Mouse (Mus musculus) spleen, adult 2 months (tissue): ENCODE measurements around the gene D430019H16Rik. TPM values are rescaled to one million over a fixed set of nuclear protein-coding genes. Genes with fewer than 3 reads are reported as not detected.

ENCODE experiments used
- DNase-seq, 2 experiments: peaks; one replicate each; pipeline versions ENCODE4 v3.0.0 to v3.0.0-alpha.2; 2012 to 2021; ENCODE audit warnings: low spot score in 2 of 2, low read depth in 1 of 2
- H3K27ac ChIP-seq: fragments of 200-500 bp; 2 replicates; pipeline ENCODE4 v1.5.1; 2012; ENCODE audit warnings: low read length, inconsistent platforms; ENCODE audit not compliant: insufficient read depth
- H3K27me3 ChIP-seq: fragments of 200-500 bp; 2 replicates; pipeline ENCODE4 v1.6.1; 2012; ENCODE audit warnings: mild to moderate bottlenecking, moderate library complexity, low read length, inconsistent platforms; ENCODE audit not compliant: control insufficient read depth, insufficient read depth
- H3K36me3 ChIP-seq: fragments of 200-500 bp; 2 replicates; pipeline ENCODE4 v1.6.1; 2012; ENCODE audit warnings: mild to moderate bottlenecking, low read length, inconsistent platforms; ENCODE audit not compliant: control insufficient read depth, insufficient read depth
- H3K4me1 ChIP-seq: fragments of 200-500 bp; 2 replicates; pipeline ENCODE4 v1.6.1; 2011; ENCODE audit warnings: inconsistent platforms; ENCODE audit not compliant: control insufficient read depth, insufficient read depth, insufficient read length
- H3K4me3 ChIP-seq: fragments of 200-500 bp; 2 replicates; pipeline ENCODE4 v1.5.1; 2011; ENCODE audit warnings: mild to moderate bottlenecking, inconsistent platforms; ENCODE audit not compliant: insufficient read depth, insufficient read length; ENCODE audit errors: extremely low read depth
- CTCF ChIP-seq: fragments of 200-500 bp; IDR thresholded peaks from 2 replicates; pipeline ENCODE4 v1.5.1; 2011; ENCODE audit warnings: mild to moderate bottlenecking, inconsistent platforms; ENCODE audit not compliant: insufficient read depth, insufficient read length, insufficient replicate concordance; ENCODE audit errors: extremely low read depth
- POLR2A ChIP-seq: fragments of 200-500 bp; IDR thresholded peaks from 2 replicates; pipeline ENCODE4 v1.6.1; 2011; ENCODE audit warnings: low read depth, low read length, inconsistent platforms
- WGBS: fragments of 180-500 bp; shearing (Covaris S2); methylation state at CpG from one replicate; pipeline ENCODE4 v1.1.7; 2018; 5-methylcytosine and 5-hydroxymethylcytosine counted together
- polyA plus RNA-seq: library from polyadenylated mRNA; depleted of rRNA; stranded (reverse); fragments of >200 nt; gene quantifications from 2 replicates; pipeline ENCODE4 v1.2.3, GENCODE M21; 2012

D430019H16Rik gene
- polyA plus RNA-seq, 1 experiment = 2.5 TPM

DNA sequence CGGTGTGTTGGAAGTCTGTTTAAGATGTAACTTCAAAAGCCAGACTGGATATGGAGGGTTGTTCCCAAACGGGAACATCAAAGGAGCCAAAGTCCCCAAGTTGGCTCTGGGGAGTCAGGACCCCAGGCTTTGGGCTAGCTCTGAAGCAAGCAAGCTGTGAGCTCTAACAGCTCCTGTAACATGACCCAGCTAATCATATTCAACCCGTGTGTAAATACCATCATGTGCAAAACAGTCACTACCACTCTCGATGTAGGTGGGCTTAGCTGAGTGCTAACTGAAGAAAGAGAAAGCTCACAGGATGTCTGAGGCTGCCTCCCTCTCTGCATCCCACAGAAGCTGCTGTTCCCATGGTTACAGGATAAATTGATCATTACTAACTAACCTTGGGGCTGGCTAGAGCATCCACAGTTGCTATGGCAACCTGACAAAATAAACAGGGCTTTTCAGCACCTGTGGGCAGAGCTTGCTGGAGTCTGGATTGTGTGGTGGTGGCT lies 1.5 kb downstream of the D430019H16Rik start:
- Histone ChIP-seq H3K36me3 (no peaks in the 10 kb centered on the region), H3K4me1 (no peaks in the 10 kb centered on the region), H3K4me3 (no peak overlapping the region), H3K27me3 (no peaks in the 10 kb centered on the region), H3K27ac (no peak overlapping the region)
- no peak for DNase-seq
- TF ChIP-seq CTCF = no peak
- TF ChIP-seq POLR2A = no peak
- 18% methylated on average over 4 of the region's 4 CpGs for WGBS

DNA sequence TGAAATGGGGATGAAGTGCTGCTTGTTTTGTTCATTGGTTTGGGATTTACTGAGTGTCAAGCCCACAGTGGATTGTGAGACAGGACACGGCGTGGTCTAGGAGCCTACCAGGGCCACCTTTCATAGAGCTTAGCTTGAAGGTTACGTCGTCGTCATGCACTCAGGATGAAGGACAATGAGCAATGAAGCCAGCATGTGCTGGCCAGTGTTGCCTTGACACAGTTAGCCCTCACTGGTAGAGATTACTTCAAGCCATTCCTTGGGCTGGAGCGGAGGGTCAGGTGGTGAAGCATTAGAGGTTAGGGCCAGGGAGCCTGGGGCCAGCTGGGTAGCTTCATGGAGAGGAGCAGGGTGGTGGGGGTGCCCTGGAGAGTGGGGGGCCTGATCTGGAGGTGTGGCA lies 5.1 kb downstream of the D430019H16Rik start:
- Histone ChIP-seq H3K27ac (no peak overlapping the region), H3K4me3 (no peak overlapping the region), H3K36me3 (no peaks in the 10 kb centered on the region), H3K27me3 (no peaks in the 10 kb centered on the region), H3K4me1 (no peaks in the 10 kb centered on the region)
- WGBS = 95% methylated on average over 6 of the region's 6 CpGs
- DNase-seq = no peak
- TF ChIP-seq CTCF = no peak
- TF ChIP-seq POLR2A = no peak

DNA sequence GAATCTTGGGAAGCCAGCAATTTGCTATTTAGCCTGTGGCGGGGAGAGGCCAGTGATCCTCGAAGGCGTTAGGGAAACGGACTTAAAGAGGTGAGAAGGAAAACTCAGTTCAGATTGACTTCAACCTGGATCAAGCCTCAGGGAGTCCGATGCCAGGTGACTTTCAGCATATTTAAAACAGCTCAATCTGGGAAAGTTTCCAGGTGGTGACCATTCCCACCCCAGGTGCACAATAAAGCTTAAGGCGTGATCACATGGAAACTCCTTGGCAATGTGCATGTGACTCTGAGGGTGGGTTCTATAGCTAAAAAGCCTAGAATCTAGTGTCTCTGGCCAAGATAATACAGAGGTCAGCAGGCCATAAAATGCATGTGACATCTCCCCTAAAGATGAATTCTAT lies 7.4 kb downstream of the D430019H16Rik start:
- 87% methylated on average over 6 of the region's 6 CpGs for WGBS
- H3K27me3 ChIP-seq = no peaks in the 10 kb centered on the region
- no peak for TF ChIP-seq CTCF
- no peak for TF ChIP-seq POLR2A
- no peaks in the 10 kb centered on the region for H3K4me1 ChIP-seq
- no peak for DNase-seq
- H3K36me3 ChIP-seq = no peaks in the 10 kb centered on the region
- H3K4me3 ChIP-seq = no peak overlapping the region
- H3K27ac ChIP-seq = no peak overlapping the region

DNA sequence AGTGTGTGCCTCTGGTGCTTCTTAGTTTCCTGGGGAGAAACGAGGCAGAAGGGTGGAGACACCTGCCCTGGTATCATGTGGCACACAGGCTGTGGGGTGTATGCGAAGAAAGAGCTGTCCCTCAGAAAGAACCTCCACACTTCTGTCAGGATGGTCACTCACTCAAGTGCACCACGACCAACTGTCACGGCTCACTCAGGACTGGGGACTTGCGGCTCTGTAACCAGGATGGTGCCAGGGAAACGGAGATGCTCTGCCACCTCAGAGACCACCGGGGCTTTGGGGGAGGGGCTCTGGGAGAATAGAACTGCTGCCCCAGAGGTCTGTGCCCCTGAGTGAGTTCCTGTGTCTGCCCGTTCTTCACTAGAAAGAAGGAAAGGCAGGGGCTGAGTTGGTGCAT lies 15.4 kb downstream of the D430019H16Rik start:
- TF ChIP-seq CTCF (no peak), POLR2A (no peak)
- Histone ChIP-seq H3K27me3 (no peaks in the 10 kb centered on the region), H3K36me3 (no peaks in the 10 kb centered on the region), H3K27ac (no peak overlapping the region), H3K4me1 (no peaks in the 10 kb centered on the region), H3K4me3 (no peak overlapping the region)
- 83% methylated on average over 8 of the region's 8 CpGs for WGBS
- DNase-seq = no peak

DNA sequence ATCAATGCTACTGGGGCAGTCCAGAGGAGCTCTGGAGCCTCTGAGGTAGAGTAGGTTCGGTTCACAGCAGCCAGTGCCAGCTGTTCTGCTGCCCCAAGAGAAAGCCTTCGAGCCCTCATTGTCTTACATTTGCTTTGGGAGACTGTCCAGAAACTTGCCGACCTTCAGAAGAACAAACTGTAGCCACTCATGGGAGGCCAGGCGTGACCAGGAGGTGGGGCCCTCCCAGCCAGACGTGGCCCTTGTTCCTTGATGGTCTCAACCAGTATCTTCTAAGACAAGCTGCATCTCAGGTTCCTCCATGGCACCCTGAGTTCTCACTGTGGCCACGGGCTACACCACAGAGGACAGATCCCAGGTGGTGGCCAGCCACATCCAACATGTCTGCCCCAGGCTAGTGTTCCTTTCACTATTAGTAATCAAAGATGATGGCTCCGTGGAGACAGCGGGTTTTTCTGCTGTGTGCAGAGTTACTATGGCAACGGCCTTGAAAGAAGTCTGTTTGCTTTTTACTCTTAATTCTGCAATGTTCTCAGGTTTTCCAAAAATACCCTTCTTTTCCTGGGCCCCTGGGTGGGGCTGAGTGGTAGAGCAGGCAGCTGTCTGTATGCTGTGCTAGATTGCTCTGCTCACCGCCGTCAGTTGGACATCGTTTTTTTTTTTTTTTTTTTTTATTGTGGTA lies 21.7 kb downstream of the D430019H16Rik start:
- no peak for DNase-seq
- H3K36me3 ChIP-seq = no peaks in the 10 kb centered on the region
- 66% methylated on average over 12 of the region's 12 CpGs for WGBS
- no peak overlapping the region for H3K27ac ChIP-seq
- no peaks in the 10 kb centered on the region for H3K27me3 ChIP-seq
- TF ChIP-seq POLR2A = no peak
- no peak overlapping the region for H3K4me3 ChIP-seq
- H3K4me1 ChIP-seq = no peaks in the 10 kb centered on the region

DNA sequence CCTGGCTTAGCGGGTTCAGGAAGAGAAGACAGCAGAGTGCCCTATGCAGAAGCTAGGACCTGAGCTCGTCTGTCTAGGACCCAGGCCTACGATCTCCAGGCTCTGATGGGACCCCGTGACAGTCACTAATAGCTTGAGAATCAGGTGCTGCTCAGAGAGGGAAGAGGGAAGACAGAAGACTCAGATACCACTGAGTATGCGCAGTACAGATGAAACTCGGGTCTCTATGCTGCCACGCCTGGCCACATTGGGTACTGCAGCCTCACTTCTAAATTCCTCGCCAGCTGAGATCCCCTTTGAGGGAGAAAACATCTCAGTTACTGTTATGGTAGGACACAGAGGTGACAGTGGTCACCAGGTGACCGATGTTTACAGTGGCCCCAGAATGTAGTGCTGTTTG lies 22.8 kb downstream of the D430019H16Rik start:
- Histone ChIP-seq H3K36me3 (no peaks in the 10 kb centered on the region), H3K27me3 (no peaks in the 10 kb centered on the region), H3K27ac (no peak overlapping the region), H3K4me1 (no peaks in the 10 kb centered on the region), H3K4me3 (no peak overlapping the region)
- DNase-seq = peak in 1 of 2 experiments; percentile 18
- TF ChIP-seq POLR2A = no peak
- peak; percentile 46; the same call in 1 of the 2 replicates for TF ChIP-seq CTCF
- WGBS = 52% methylated on average over 9 of the region's 9 CpGs

DNA sequence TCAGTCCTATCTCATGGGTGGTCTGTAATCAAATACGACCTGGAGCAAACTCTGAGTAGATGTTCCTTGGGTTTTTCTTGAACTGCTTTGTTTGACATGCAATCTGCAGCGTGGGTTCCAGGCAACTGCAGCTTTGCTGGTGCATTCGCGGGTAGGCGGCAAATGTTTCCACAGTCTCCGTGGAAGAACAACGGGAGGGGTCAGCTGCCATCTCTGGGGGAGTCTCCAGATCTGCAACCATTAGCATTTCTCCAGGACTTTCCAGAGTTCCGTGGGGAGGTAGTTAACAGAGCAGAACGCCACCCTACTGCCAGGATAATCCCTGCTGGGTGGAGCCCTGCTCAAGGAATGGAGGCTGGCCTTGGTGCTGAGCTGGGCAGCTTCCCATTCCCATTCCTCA lies 23.3 kb downstream of the D430019H16Rik start:
- DNase-seq = no peak
- H3K27ac ChIP-seq = no peak overlapping the region
- H3K27me3 ChIP-seq = no peaks in the 10 kb centered on the region
- no peak for TF ChIP-seq POLR2A
- no peak for TF ChIP-seq CTCF
- no peaks in the 10 kb centered on the region for H3K36me3 ChIP-seq
- WGBS = 79% methylated on average over 9 of the region's 9 CpGs
- no peak overlapping the region for H3K4me3 ChIP-seq
- no peaks in the 10 kb centered on the region for H3K4me1 ChIP-seq
